Mouse (Mus musculus) testis, postnatal 10 days (tissue): ENCODE measurements at regions not wholly inside any gene's neighbourhood (a gene's known extent, or its start where the extent isn't known, plus 50 kb on each side); places are given as distances from the start of the nearest gene placed in this dataset.

ENCODE experiments used
- DNase-seq: peaks from one replicate; pipeline ENCODE4 v3.0.0; 2021; ENCODE audit warnings: low spot score

DNA sequence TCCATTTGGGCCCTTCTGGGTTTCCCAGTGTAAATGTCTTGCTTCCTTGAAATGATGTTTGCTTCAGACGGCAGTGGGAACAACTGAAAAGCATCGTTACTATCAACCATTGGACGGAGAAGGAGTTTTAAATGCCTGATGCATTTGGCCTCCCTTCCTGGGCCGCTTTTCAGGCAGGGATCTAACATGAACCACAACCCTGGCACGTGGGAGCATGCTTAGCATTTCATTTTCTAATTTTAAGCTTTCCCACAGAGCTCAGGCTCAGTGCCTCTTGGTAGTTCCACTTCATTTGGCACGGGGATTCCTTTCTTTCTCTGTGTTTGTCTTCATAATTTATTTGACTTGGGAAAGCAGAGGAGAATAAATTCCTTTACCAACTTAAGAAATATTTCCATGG, 406.6 kb upstream of the Nbea start:
- DNase-seq: no peak

- DNase-seq: no peak
Observed at GRCm38 (mm10) chr3:56575422-56575821, 391.9 kb upstream of the Nbea start.

DNA sequence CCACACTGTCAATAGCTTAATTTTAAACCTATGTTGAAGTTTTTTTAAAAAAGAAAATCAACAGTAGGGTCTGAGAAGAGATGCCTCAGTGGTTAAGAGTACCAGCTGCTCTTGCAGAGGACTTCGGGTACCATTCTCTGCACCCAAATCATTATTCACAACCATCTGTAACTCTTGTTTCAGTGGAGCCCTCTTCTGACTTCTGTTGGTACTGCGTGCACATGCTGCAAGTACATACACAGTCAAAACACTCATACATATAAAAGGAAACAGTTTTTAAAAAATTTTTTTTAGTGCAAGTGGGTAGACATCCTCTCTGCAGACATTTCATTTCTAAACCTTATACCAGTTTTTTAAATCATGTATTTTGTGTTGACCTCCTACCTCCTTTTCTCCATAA, 352.7 kb upstream of the Nbea start:
- DNase-seq: peak; percentile 37

DNA sequence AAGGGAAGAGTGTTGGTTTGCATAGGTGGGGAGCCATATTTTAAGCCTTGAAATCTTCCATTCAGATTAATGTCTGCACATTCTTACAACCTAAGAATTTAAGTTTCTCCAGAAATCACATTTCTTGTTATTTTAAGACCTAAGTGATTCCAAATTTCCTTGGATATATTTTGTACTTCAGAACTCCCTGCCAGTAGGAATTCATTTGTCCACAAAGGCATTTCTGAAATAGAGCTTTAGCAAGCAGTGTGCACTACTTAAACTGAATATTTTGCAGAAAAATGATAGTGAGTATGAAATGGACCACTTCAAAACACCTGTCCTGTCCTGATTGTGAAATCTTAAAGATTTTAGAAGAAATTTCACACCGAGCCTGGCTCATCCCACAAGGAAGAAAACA, 320.9 kb upstream of the Nbea start:
- no peak for DNase-seq

DNA sequence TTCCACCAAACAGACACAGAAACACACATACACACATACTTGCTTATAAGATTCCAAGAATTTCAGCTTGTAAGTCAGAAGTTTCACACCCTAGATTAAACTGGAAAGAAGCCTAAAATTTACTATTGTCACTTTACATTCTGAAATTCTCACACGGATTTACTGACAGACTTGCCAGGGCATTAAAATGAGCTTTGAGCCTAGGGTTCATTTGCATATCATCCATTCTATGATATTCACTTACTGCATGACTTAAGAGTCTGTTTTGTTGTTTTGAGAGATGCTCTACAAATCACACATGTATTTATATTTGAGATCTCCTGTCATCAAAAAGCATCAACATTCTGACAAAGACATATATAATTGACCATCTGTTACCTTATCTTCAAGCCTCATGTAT, 315.8 kb upstream of the Nbea start:
- DNase-seq: no peak

- no peak for DNase-seq
Observed at GRCm38 (mm10) chr3:56493937-56494336, 310.4 kb upstream of the Nbea start.

DNA sequence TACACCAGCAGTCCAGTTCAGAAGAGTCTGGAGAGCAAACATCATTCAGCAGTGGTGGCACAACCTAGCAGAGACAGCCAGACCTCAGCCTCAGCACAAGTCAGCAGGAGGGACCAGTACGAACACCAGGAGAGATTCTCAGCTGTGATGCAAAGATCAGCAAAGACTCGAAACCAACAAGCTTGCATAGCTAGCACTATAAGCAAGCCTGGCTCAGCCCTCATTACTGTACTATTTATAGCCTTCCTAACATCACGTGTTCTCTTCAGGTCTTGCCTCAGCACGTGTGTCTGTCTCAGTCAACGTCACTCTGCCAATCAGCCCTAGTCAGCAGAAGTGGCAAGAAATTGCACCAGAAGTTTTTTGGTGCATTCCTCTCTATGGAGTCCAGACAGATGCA, 305.7 kb upstream of the Nbea start:
- DNase-seq: no peak

DNA sequence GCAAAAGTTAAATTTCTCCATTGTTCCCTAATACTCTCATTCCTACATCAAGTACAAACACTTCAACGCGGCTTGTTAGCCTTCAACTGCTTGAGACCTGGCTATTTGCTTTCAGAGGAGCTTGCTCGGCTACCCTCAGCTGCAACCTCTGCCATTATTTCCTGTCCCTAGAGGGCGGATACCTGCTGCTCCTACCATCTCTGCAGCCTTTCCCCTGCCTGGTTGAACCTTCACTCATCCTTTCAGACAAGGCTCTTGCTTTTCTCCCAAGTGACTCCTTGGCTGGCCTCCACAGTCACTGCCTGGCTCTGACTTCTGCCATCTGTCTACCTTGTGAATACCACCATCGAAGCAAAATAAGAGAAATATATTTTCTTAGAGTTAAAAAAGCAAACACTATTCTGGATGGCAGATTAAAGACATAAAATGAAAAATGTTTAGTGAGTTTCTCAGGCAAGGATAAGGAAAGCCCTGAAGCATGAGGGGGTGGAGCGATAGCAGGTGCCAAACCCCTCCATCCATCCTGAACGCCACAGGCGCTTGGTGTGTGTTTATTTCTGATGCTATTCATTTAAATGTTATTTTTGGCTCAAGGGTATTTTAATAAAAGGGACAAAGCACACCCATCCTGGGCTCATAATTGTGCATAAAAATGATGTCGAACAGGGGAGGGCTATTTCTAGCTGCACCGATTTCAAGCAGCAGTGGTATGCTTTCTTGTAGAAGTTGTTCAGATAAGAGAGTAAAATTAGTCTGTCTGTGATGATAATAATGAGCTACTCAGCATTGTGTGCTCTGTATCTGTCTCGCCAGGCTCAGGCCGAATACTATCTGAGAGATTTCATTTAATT, 302.3 kb upstream of the Nbea start:
- no peak for DNase-seq

DNA sequence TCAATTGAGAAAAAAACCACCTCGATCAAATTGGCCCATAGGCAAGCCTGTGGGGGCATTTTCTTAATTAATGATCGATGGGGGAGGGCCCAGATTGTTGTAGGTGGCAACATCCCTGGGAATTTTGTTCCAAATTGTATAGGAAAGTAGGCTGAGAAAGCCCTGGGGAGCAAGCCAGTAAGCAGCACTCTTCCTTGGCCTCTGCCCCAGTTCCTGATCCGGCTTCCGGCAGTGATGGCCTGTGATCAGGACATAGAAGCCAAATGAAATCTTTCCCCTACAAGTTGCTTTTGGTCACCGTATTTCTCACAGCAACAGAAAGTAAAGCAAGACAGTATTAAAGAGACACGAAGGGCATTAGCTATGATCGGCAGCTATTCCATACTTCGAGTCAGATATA, 300.6 kb upstream of the Nbea start:
- DNase-seq: no peak

DNA sequence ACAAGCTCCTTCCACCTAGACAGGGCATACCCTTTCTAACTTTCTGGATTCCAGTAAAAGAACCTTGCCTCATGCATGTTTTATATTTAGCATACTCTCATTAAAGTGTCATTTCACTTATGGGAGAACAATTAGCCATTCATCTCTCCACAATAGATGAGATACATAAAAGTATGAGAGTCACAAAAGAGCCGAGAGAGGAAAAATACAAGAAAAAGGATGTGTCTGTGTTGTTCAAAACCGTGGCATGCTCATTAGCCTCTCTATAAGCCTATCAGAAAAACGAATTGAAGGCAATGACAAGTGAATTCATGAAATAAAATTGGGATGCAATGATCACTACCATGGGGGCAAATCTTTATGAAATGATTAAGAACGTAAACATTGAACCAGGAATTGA, 299.9 kb upstream of the Nbea start:
- no peak for DNase-seq

GRCm38 (mm10) chr3:56479529-56479928, 296.0 kb upstream of the Nbea start:
- no peak for DNase-seq

GRCm38 (mm10) chr3:56478544-56479140, 295.1 kb upstream of the Nbea start:
- no peak for DNase-seq

DNA sequence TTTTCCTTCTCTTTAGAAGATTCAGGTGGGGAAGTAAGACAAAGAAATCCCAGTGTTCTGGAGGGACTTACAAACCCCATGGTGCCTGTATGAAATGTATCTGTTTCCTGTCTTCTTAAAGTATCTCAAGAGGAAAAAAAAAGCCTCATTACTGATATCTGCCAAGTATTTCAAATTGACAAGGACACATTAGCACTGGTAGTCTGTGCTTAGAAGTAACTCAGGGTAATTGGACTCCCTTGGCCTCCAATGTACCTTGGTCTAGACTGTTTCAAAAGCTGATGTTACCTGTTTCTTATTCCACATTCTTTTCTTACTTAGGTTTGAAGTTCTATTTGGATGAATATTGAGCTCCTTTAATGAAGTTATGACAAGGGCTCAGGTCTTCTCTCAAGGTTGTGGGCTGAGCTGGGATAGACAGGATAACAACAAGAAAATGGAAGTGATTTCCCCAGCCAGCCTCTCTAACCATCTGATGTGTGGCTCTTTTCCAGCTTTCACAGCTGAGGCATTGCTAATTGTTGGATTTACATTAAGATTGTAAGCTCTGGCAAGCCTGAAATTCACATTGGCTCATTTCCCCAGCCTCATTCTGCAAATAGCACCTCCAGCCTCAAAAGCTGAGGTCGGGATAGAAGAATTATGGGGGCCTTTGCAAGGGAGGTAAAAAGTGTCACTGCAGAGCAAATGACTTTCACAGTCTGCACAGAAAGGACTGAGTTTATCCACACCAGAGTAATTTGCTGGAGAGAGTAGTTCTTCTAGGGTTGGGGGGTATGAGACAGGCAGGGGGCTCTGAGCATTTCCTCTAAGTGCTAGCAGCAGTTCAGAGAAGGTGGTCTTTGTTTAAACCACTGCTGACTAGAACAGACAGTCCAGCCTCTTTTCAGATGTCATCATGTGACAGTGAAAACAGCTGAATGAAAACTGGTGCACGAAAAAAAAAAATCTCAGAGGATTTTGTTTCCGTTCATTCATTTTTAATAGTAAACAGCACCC, 292.3 kb upstream of the Nbea start:
- no peak for DNase-seq

- no peak for DNase-seq
Observed at GRCm38 (mm10) chr3:56472651-56473050, 289.1 kb upstream of the Nbea start.

GRCm38 (mm10) chr3:56471823-56472222, 288.3 kb upstream of the Nbea start:
- DNase-seq: no peak

DNA sequence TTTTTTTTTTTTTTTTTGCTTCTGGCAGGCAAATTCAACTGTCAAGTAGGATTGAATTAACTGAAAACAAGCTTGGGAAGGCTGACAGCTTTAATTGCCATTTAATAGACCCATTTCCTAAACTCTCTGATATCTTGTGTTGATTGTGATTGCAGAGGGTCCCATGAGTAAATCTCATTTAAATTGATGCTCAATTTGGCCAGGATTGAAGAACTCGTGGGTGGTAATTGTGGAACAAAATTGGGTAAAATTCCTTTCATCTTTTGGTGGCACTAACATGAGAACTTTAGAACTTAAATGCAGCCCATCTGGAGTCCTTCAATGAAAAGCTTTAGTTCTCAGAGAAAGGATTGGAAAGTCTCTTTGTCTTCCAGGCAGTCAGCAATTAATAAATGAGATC, 287.7 kb upstream of the Nbea start:
- DNase-seq: no peak

- no peak for DNase-seq
Observed at GRCm38 (mm10) chr3:56457625-56458024, 274.1 kb upstream of the Nbea start.

- DNase-seq: no peak
Observed at GRCm38 (mm10) chr3:56456317-56456716, 272.8 kb upstream of the Nbea start.

DNA sequence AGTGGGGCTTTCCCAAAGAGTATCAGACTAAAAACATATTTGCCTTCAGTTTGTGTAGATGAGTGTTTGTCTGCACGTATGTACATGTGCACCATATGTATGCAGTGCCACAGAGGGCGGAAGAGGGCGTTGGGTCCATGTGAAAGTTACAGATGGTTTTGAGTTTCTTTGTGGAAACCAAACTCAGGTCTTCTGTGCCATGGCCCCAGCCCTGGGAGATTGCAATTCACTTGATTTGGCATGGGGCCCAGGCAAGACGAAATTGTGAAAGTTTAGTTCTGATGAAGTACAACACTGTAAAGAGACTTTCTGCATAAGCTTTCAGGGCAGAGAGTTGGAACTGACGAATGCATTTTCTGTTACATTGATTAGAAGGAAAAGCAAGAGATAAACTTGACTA, 255.4 kb upstream of the Nbea start:
- DNase-seq: no peak

GRCm38 (mm10) chr3:56438020-56438747, 254.7 kb upstream of the Nbea start:
- no peak for DNase-seq

- DNase-seq: no peak
Observed at GRCm38 (mm10) chr3:56437058-56437457, 253.6 kb upstream of the Nbea start.

- no peak for DNase-seq
Observed at GRCm38 (mm10) chr3:56433495-56433894, 250.0 kb upstream of the Nbea start.
